In genomic region chr2:118025829-118026735, GRCm38 (mm10) we compare ENCODE assay signal across 25 mouse cellular contexts.
DNase-seq lines count a peak whose midpoint lies in the region; ATAC-seq and TF ChIP-seq lines count a peak whose summit lies in the region.
"Had no signal": no experiment of that assay in that cellular context is flagged by ENCODE, and none has a peak within 500 bp of the region (broad histone marks: within the 10 kb centered on the region; RNA-seq: fewer than 3 reads in every experiment).

No protein-coding gene starts in this region.

- DNase-seq in embryonic facial prominence, embryonic 11.5 days (ENCODE audit: low spot score), result peak; percentile 10
- DNase-seq in embryonic facial prominence, embryonic 10.5 days (ENCODE audit: low spot score), result no peak
- peak; percentile 62 for DNase-seq in limb, embryonic 14.5 days (ENCODE audit: low spot score)
- DNase-seq in limb, embryonic 10.5 days (ENCODE audit: low spot score), result no peak
- DNase-seq in forelimb bud, embryonic 11.5 days (ENCODE audit: low read depth, low spot score), result peak; percentile 11
- no peak for DNase-seq in layer of hippocampus, postnatal 10 days (ENCODE audit: low spot score in 2 of 2)
- no peak for DNase-seq in urinary bladder, postnatal 10 days (ENCODE audit: low spot score)
- DNase-seq: adrenal gland, postnatal 10 days; cerebellum, adult 9-10 months; forebrain, postnatal 0 days; gastrocnemius, adult 2 months; heart, adult 2 months; heart, postnatal 36 days; lung, adult 2 months; lung, postnatal 4 days; midbrain, embryonic 14.5 days had no signal

- 78% methylated on average over 6 of the region's 6 CpGs for WGBS in embryonic facial prominence, embryonic 11.5 days
- 85% methylated on average over 6 of the region's 6 CpGs for WGBS in embryonic facial prominence, embryonic 10.5 days
- 65% methylated on average over 6 of the region's 6 CpGs for WGBS in limb, embryonic 14.5 days
- WGBS in limb, embryonic 10.5 days, result 78% methylated on average over 6 of the region's 6 CpGs

- TF ChIP-seq POLR2A in limb, embryonic 14.5 days (IDR thresholded peaks at IDR 0.05; ENCODE audit: borderline replicate concordance, extremely low read depth, insufficient read depth, insufficient read length), result no peak

- no peak overlapping the region for H3K4me2 ChIP-seq in embryonic facial prominence, embryonic 11.5 days (ENCODE audit: low read depth, low read length)
- H3K4me2 ChIP-seq in limb, embryonic 14.5 days (replicated peaks; ENCODE audit: low read depth, low read length, severe bottlenecking), result no peak overlapping the region
- H3K4me2 ChIP-seq: embryonic facial prominence, embryonic 12.5 days; hindbrain, embryonic 15.5 days; intestine, embryonic 15.5 days; liver, embryonic 11.5 days had no signal

- ATAC-seq in embryonic facial prominence, embryonic 11.5 days (replicated peaks; ENCODE audit: insufficient number of reproducible peaks, low FRiP score, low TSS enrichment, low read depth), result no peak
- ATAC-seq in limb, embryonic 14.5 days (ENCODE audit: low FRiP score, low read depth), result peak; percentile 44; the same call in 1 of the 2 replicates
- peak; percentile 36; the same call in 1 of the 2 replicates for ATAC-seq in neutrophil, adult 5-6 weeks (ENCODE audit: extremely low read depth, insufficient number of reproducible peaks, low FRiP score, poor library complexity, severe bottlenecking)
- ATAC-seq: activated CD4-positive, CD25-positive, alpha-beta regulatory T cell, adult 4 months; CD4-positive, CD25-positive, alpha-beta regulatory T cell, adult 4 months; forebrain, postnatal 0 days; intestine, embryonic 15.5 days had no signal

- no peaks in the 10 kb centered on the region for H3K9me3 ChIP-seq in embryonic facial prominence, embryonic 11.5 days (replicated peaks; ENCODE audit: control insufficient read depth, low read length)
- H3K9me3 ChIP-seq in embryonic facial prominence, embryonic 10.5 days, result no peaks in the 10 kb centered on the region
- H3K9me3 ChIP-seq in limb, embryonic 14.5 days (ENCODE audit: control insufficient read depth, low read length), result no peaks in the 10 kb centered on the region
- no peaks in the 10 kb centered on the region for H3K9me3 ChIP-seq in limb, embryonic 10.5 days (replicated peaks)
- H3K9me3 ChIP-seq: embryonic facial prominence, embryonic 12.5 days; forebrain, embryonic 10.5 days; hindbrain, embryonic 15.5 days; intestine, embryonic 15.5 days had no signal

- H3K27me3 ChIP-seq in embryonic facial prominence, embryonic 11.5 days (ENCODE audit: control insufficient read depth, insufficient read depth, low read length), result no peaks in the 10 kb centered on the region
- no peaks in the 10 kb centered on the region for H3K27me3 ChIP-seq in embryonic facial prominence, embryonic 10.5 days (replicated peaks; ENCODE audit: low read depth, poor library complexity, severe bottlenecking)
- no peaks in the 10 kb centered on the region for H3K27me3 ChIP-seq in limb, embryonic 14.5 days (ENCODE audit: control insufficient read depth, insufficient read depth, low read length)
- H3K27me3 ChIP-seq in limb, embryonic 10.5 days (ENCODE audit: low read depth, poor library complexity, severe bottlenecking), result no peaks in the 10 kb centered on the region
- H3K27me3 ChIP-seq: embryonic facial prominence, embryonic 12.5 days; hindbrain, embryonic 15.5 days; intestine, embryonic 15.5 days had no signal

- H3K4me3 ChIP-seq in embryonic facial prominence, embryonic 11.5 days (ENCODE audit: low read depth, low read length), result no peak overlapping the region
- no peak overlapping the region for H3K4me3 ChIP-seq in embryonic facial prominence, embryonic 10.5 days
- no peak overlapping the region for H3K4me3 ChIP-seq in limb, embryonic 14.5 days (replicated peaks; ENCODE audit: low read length)
- H3K4me3 ChIP-seq in limb, embryonic 10.5 days, result no peak overlapping the region
- H3K4me3 ChIP-seq: embryonic facial prominence, embryonic 12.5 days; forebrain, embryonic 10.5 days; gastrocnemius, adult 2 months; heart, adult 2 months; hindbrain, embryonic 15.5 days; intestine, embryonic 15.5 days; myocyte had no signal

- H3K9ac ChIP-seq in embryonic facial prominence, embryonic 11.5 days (replicated peaks; ENCODE audit: low read length), result no peak overlapping the region
- H3K9ac ChIP-seq in limb, embryonic 14.5 days (ENCODE audit: low read depth, low read length, severe bottlenecking), result no peak overlapping the region
- H3K9ac ChIP-seq: embryonic facial prominence, embryonic 12.5 days; forebrain, postnatal 0 days; hindbrain, embryonic 15.5 days; intestine, embryonic 15.5 days had no signal

- H3K4me1 ChIP-seq in embryonic facial prominence, embryonic 11.5 days (ENCODE audit: control insufficient read depth, insufficient read depth, low read length), result no peaks in the 10 kb centered on the region
- no peaks in the 10 kb centered on the region for H3K4me1 ChIP-seq in embryonic facial prominence, embryonic 10.5 days
- no peaks in the 10 kb centered on the region for H3K4me1 ChIP-seq in limb, embryonic 14.5 days (ENCODE audit: control insufficient read depth, insufficient read depth, low read length)
- H3K4me1 ChIP-seq in limb, embryonic 10.5 days, result no peaks in the 10 kb centered on the region
- H3K4me1 ChIP-seq: embryonic facial prominence, embryonic 12.5 days; forebrain, embryonic 10.5 days; hindbrain, embryonic 15.5 days; intestine, embryonic 15.5 days had no signal

- H3K36me3 ChIP-seq in embryonic facial prominence, embryonic 11.5 days (replicated peaks; ENCODE audit: control insufficient read depth, insufficient read depth, low read depth, low read length), result no peaks in the 10 kb centered on the region
- no peaks in the 10 kb centered on the region for H3K36me3 ChIP-seq in embryonic facial prominence, embryonic 10.5 days (replicated peaks)
- H3K36me3 ChIP-seq in limb, embryonic 14.5 days (ENCODE audit: control insufficient read depth, insufficient read depth, low read length), result no peaks in the 10 kb centered on the region
- H3K36me3 ChIP-seq in limb, embryonic 10.5 days, result no peaks in the 10 kb centered on the region
- H3K36me3 ChIP-seq: embryonic facial prominence, embryonic 12.5 days; forebrain, embryonic 10.5 days; hindbrain, embryonic 15.5 days; intestine, embryonic 15.5 days had no signal

- no peak overlapping the region for H3K27ac ChIP-seq in embryonic facial prominence, embryonic 11.5 days (replicated peaks; ENCODE audit: low read depth, low read length)
- H3K27ac ChIP-seq in embryonic facial prominence, embryonic 10.5 days (replicated peaks), result no peak overlapping the region
- H3K27ac ChIP-seq in limb, embryonic 14.5 days (replicated peaks; ENCODE audit: low read depth, low read length), result no peak overlapping the region
- H3K27ac ChIP-seq in limb, embryonic 10.5 days, result no peak overlapping the region
- H3K27ac ChIP-seq: embryonic facial prominence, embryonic 12.5 days; forebrain, embryonic 10.5 days; gastrocnemius, adult 2 months; heart, adult 2 months; hindbrain, embryonic 15.5 days; intestine, embryonic 15.5 days had no signal

Comparison
In these comparisons a context has a peak if more than half of its experiments do, and no peak if none do; other contexts are left out.
1. DNase-seq: peak in embryonic facial prominence, embryonic 11.5 days (single experiment), limb, embryonic 14.5 days (single experiment) and forelimb bud, embryonic 11.5 days (single experiment); none in embryonic facial prominence, embryonic 10.5 days (single experiment), limb, embryonic 10.5 days (single experiment), layer of hippocampus, postnatal 10 days (0 of 2) and urinary bladder, postnatal 10 days (single experiment).